Mouse (Mus musculus) testis, adult 2 months (tissue): Measurements from ENCODE around the gene Gtf3c4.

ENCODE experiments used
- CTCF ChIP-seq: fragments of 200-500 bp; IDR thresholded peaks from 2 replicates; pipeline ENCODE4 v1.5.1; 2012; ENCODE audit warnings: low read depth, mild to moderate bottlenecking, inconsistent platforms, low read length, moderate library complexity; ENCODE audit not compliant: control insufficient read depth, insufficient read depth, insufficient replicate concordance
- POLR2A ChIP-seq: fragments of 200-500 bp; IDR thresholded peaks from 2 replicates; pipeline ENCODE4 v1.6.1; 2012; ENCODE audit warnings: low read depth, mild to moderate bottlenecking, inconsistent platforms, low read length, moderate library complexity; ENCODE audit not compliant: control insufficient read depth

GRCm38 (mm10) chr2:28818866-28819265 is 21.3 kb downstream of the Gtf3c4 start:
- TF ChIP-seq CTCF (no peak), POLR2A (no peak)
